Mouse (Mus musculus) cerebellum, postnatal 4 days (tissue): Measurements from ENCODE around the gene Syne3.

Source experiments
- DNase-seq, 2 experiments: peaks; one replicate each; pipeline ENCODE4 v3.0.0; 2022; ENCODE audit warnings: low spot score in 2 of 2, mixed read lengths in 1 of 2

Syne3 gene

DNA sequence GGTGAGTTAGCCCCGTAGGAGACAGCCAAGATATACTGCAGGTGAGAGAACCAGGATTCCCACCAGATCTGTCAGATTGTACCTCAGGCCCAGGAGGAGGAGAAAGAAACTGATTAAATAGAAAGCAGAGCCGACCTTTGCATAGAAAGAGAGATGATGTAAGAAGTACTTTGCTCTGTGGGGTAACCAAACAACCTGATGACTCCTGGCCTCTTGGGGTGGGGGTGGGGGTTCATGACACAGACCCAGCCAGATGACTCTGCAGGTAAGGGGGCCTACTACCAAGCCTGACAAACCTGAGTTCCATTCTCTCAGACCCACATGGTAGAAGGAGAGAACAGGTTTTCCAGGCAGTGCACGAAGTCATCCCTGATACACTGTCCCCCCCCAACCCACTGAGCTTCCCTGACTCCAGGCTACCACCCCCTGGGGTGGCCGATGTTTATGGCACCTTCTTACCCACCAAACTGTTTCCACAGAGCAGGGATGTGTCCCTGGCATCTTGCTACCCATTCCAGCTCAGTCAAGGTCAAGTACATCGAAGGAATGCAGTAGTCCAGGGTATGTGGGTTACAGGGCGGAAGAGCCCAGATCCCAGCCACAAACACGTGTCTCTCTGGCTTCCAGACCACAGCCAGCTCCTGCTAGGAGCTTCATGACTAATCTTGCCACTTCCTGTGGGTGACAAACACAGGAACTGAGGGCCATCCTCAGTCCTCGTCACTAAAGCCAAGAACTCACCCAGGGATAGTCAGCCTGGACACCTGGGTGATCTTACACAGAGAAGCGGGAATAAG is 8.9 kb downstream of the Syne3 start:
- DNase-seq: no peak

DNA sequence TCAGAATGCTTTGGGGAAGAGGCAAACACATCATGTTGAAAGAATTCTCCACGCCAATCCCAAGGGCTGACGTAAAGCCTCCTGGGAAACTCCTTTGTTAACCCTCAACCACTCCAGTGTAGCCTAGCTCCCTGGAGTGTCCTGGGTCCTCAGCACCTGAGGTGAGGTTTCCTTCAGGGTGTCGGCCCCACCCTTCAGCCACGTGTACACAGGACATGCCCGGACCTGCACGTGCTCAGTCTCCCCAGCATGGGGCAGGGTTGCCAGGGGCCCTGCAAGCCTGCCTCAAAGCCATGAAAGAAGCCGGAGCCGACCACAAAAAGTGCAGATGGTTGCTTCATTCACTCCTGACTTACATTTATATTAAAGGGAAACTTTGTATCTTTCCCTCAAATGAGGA is 10.4 kb downstream of the Syne3 start:
- no peak for DNase-seq

DNA sequence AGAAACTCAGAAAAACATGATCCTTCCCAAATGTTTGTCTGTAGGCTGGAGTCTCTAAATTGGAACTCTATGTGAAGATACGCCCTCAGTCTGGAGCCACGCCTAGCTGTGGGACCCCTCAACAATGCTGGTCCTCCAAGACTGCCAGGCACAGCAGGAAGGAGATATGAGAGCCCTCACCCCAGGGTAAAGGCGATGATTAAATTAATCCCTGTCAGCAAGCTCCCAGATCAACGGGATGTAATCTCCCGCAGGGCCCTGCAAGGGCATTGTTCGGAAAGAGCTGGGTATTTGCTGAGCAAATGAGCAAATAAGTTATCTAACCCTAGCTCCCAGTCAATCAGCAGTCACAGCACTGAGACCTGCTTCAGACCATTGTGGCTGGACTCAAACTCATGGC is 11.1 kb downstream of the Syne3 start:
- DNase-seq: no peak

- DNase-seq: no peak
Observed at GRCm38 (mm10) chr12:104997641-104998293, 11.8 kb downstream of the Syne3 start.

GRCm38 (mm10) chr12:104997159-104997558 is 12.4 kb downstream of the Syne3 start:
- DNase-seq: no peak

GRCm38 (mm10) chr12:104996012-104996728 is 13.4 kb downstream of the Syne3 start:
- no peak for DNase-seq

GRCm38 (mm10) chr12:104995259-104995876 is 14.2 kb downstream of the Syne3 start:
- DNase-seq: no peak

GRCm38 (mm10) chr12:104992838-104993237 is 16.8 kb downstream of the Syne3 start:
- DNase-seq: no peak

DNA sequence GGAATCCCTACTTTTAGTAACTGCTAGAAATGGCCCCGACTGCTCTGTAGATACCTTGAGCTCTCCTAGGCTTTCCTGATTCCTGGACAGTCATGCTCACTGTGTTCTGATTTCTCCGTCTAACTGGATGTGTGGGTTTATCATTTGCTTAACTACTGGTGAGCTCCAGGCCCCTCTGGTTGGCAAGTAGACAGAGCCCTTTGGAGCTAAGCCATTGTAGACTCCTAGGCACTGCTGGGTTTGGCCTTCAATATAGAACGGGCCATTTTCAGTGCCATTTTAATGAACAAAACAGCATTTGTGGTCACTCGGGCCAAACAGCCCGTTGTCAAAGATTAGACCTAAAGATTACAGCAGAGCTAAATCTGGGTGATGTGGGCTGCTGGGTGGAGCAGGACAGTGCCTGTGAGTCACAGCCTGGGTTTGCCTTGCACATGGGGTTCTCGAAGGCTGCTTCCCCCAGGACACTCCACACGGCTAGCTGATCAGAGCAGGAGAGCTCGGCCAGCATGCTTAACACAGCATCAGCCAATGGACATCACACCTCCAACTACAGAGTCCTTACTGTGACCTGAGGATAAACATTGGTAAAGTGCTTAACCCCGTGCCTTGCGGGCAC is 17.4 kb downstream of the Syne3 start:
- DNase-seq: no peak

DNA sequence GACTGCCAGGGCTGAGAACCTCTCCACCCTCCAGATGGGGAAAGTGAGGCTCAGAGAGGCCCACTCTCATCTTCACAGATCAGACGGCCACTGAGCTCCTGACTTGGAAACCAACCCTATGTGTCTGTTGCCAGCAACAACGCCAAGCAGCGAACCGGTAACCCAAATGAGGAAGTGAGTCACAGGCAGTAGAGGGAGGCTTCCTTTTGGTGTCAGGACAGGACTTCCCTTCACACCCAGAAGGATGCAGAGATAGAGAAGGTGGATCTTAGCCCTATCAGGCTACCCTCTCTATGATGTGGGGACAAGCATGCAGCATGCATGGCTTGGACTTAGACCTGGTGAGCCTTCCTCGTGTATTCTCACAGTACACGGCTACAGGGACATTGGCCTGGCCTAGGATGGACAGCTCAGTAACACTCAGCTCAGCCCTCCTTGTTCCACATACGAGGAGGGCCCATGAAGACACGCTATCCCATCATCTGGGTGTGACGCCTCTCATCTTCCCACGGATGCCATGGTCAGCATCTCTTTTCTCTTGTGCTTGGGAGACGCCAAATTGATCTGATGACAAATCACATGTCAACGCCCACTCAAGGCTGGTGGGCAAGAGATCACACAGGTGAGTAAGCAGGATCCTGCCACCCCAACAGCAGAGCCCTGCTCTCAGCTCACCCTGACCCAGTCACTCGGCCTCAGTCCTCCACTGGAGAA is 18.7 kb downstream of the Syne3 start:
- no peak for DNase-seq

DNA sequence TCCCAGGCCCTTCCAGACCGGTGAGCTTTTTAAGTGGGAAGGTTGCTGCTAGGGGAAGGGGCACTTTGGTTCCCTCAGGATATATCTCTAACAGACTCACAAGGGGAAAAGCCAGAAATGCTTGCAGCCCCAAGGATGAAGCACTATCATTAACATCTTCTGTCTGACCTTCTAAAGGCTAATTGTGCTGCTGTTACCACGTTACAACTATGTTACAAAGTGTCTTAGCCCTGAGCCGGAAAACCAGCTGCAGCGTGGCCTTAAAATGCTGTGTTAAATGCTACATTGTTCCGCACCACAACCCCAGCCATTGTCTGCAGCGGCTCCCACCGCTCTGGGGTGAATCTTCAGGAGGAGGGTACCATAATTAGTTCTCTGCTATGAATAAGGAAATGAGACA is 21.7 kb downstream of the Syne3 start:
- DNase-seq: no peak

DNA sequence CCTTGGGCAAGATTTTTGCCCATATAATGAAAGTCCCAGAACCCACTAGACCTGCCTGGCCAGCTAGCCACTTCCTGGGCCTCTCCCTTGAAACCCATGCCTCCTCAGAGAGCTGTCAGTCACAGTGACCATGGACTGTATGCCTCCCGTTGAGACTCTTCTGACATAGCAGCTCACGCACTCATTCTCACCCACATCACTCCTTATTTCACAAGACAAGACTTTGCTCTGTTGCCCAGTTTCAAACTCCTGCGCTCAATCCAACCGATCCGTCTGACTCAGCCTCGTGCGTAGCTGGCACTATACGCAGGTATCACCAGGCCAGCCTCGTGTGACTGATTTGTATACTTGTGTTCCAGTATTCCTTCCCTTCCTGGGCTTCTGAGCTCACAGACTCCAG is 22.8 kb downstream of the Syne3 start:
- DNase-seq: no peak

DNA sequence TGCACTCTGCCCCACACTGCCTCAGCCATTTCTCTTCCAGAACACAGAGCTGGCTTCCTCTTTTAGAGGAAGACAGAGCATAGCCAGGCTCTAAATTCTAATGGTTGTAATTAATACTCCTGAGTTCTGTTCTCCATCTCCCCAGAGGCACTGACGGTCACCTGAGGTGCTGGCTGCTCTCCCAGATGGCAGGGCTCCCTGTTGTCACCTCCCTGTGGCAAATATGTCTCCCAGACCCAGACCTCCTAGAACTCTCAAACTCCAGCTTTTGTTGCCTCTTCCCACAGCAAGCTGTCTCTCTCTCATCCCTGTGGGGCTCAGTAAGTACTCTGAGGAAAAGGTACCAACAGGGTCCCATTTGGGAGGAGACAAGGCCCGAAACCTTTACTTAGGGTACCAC is 23.6 kb downstream of the Syne3 start:
- DNase-seq: no peak

DNA sequence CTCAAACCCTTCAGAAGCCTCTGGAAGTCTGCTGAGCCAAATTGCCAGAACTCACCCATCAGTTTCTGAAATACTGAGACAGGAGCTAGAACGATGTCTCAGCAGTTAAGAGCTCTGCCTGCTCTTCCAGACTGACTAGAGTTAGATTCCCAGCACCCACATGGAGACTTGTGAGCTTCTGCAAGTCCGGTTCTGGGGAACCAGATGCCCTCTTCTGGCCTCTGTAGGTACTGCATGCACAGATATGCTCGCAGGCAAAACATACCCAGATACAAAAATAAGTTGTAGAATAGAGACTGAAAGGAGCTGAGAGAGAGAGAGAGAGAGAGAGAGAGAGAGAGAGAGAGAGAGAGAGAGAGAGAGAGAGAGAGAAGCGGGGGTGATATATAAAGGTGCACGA is 24.5 kb downstream of the Syne3 start:
- no peak for DNase-seq

- no peak for DNase-seq
Observed at GRCm38 (mm10) chr12:104983476-104983875, 26.1 kb downstream of the Syne3 start.

- DNase-seq: no peak
Observed at GRCm38 (mm10) chr12:104978943-104979723, 30.5 kb downstream of the Syne3 start.

GRCm38 (mm10) chr12:104978420-104978819 is 31.2 kb downstream of the Syne3 start:
- peak in 1 of 2 experiments; percentile 23 for DNase-seq

DNA sequence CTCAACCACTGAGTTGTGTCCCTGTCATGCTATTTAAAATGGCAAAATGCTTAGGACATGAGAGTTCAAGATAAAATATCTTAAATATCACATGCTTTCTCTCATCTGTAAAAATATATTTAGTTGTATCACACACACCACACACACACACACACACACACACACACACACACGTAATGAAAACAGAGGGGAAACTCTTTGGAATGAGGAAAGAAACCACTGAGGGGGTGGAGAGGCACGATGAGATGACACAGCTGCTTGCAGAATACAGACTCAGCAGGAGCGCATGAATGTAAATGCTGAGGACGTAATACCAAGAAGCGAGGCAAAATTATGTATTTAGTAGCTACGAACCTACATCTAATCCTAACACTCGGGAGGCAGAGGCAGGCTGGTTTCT is 32.7 kb downstream of the Syne3 start:
- no peak for DNase-seq

- no peak for DNase-seq
Observed at GRCm38 (mm10) chr12:104976331-104976817, 33.2 kb downstream of the Syne3 start.

GRCm38 (mm10) chr12:104972860-104973259 is 36.7 kb downstream of the Syne3 start:
- no peak for DNase-seq
